Mouse (Mus musculus): Measurements from ENCODE around the gene Ripply3. TPM values are rescaled to one million over a fixed set of nuclear protein-coding genes. Genes with fewer than 3 reads are reported as not detected.
A peak's percentile ranks its signal among the peaks of the same experiment; 100 is the strongest.

Gene Ripply3
- polyA plus RNA-seq, 1 experiment, result 0.21 TPM

DNA sequence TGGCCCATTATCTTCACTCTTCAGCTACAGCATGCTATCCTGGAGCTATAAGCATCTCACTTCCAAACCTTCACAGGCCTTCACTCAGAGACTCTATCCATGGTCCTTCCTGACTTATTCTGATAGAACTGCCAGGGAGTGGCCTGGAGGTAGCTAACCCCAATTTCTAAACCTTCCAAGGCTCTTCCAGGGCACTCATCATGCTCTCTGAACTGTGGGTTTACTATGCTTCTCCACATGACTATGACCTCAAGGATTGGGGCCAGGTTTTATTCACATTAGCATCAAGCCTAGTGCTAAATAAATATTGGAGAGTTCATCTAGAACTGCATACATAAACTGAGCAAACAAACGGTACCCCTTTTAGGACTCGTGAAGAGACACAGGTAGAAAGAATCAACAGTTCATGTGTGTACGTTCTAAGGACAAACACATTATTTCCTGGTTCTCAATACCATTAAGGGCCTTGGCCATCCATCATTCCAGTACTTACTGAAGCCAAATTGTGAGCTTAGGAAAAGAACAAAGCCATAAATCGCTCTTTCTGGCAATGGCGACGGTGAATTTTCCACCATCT, 41.5 kb downstream of the Ripply3 start:
- no peak for TF ChIP-seq CTCF (IDR thresholded peaks at IDR 0.05; ENCODE audit: extremely low read depth, insufficient read depth, low read length)
- no peak for TF ChIP-seq POLR2A (IDR thresholded peaks at IDR 0.05; ENCODE audit: extremely low read depth, insufficient read depth, low read length)
- Histone ChIP-seq H3K4me3 (ENCODE audit: insufficient read depth, low read length) (peak overlapping the region; percentile 98), H3K27ac (ENCODE audit: insufficient read depth, low read length) (peak overlapping the region; percentile 100), H3K4me1 (ENCODE audit: control insufficient read depth, insufficient read depth, low read length) (peaks cover 6% of the 10 kb centered on the region; the same call in 1 of the 2 replicates)

DNA sequence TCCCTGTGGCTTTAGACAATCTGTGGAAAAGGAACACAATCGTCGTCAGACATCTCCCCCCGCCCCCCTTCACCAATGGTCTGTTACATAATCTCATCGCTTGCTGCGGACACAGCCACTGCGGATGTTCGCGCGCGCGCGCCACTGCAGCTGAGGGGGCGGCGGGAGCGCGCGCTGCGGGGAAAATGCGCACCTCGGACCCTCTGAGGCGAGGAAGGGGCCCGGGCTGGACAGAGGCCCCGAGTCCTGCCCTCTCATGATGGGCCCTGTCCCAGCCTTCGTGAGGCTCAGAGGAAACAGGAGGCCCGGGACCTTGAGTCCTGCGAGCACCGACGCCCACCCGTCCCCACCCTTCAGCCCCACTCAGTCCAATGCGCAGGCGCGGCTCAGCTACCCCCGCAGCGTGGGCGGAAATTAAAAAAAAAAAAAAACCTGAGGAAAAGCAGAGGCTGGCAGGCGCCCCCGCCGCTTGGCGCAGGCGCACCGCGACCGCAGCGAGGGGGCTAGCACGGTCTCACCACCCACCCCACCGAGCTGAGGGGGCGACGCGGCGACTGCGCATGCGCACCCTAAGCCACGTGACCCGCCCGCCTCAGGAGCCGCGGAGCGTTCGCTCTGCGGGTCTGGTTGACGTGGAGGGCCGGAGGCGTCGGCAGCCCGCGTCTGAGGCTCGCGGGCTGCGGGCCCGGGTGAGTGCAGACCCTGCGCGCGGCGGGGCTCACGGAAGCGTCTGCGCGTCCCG, 42.1 kb downstream of the Ripply3 start, which contains the start of gene Ttc3:
TSS of gene Ttc3 (plus strand) at position 446 of the 742 bp plus-strand sequence.
- no peak for TF ChIP-seq CTCF (IDR thresholded peaks at IDR 0.05; ENCODE audit: extremely low read depth, insufficient read depth, low read length)
- peak; percentile 75 for TF ChIP-seq POLR2A (IDR thresholded peaks at IDR 0.05; ENCODE audit: extremely low read depth, insufficient read depth, low read length)
- H3K27ac ChIP-seq (ENCODE audit: insufficient read depth, low read length), result peak within 1 kb of the TSS; percentile 100
- H3K4me3 ChIP-seq (ENCODE audit: insufficient read depth, low read length), result peak within 1 kb of the TSS; percentile 98
- H3K4me1 ChIP-seq (ENCODE audit: control insufficient read depth, insufficient read depth, low read length), result peaks cover 8% of the 10 kb centered on the region; the same call in 1 of the 2 replicates

DNA sequence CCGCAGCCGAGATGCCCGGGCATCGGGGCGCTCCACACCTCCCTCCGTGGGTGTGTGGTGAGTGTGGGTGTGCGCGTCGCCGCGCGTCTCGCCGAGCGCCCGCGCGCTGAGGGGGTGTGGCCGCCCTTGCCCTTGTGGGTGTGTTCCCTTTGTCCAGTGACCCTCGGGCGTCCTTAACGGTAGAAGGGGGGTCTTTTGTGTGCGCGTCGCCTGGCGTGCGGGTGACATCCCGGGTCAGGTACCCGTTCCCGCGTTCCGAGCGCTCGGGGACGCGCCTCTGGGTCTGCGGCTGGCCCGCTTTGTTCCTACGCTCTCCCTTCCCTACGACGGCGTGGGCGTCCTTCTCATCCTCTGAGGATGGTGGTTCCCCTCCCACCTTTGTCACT, 42.7 kb downstream of the Ripply3 start:
- Histone ChIP-seq H3K27ac (ENCODE audit: insufficient read depth, low read length) (peak overlapping the region; percentile 100), H3K4me3 (ENCODE audit: insufficient read depth, low read length) (peak overlapping the region; percentile 98), H3K4me1 (ENCODE audit: control insufficient read depth, insufficient read depth, low read length) (peaks cover 8% of the 10 kb centered on the region; the same call in 1 of the 2 replicates)
- TF ChIP-seq POLR2A (IDR thresholded peaks at IDR 0.05; ENCODE audit: extremely low read depth, insufficient read depth, low read length) (no peak), CTCF (IDR thresholded peaks at IDR 0.05; ENCODE audit: extremely low read depth, insufficient read depth, low read length) (no peak)

DNA sequence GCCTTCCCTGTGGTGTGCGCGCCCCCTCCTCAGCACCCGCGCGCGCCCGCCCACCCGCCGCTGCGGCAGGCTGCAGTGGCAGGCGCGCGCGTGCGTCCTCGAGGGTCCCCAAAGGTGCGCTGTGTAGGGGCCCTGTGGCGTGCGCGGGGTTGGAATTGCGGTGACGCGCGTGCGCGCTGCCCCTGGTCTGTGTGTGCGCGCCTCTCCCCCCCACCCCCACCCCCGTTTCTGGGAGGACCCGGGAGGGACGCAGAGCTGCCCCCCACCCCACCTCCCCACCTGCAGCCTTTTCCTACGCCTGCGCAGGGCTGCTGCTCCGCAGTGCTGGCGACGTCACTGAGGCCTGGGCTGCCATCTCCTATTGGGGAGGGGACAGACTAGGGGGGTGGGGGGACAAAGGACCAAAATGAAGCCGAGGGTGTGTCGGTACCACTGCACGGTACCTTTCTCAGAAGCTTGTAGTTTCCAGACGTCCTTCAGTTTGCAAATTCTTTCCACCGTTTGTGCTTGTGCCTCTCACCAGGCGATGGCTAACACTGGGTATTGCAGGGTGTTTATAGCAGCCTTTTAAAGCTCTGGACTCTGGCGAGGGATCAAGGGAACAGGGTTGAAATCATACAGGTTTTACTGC, 43.2 kb downstream of the Ripply3 start, which contains the start of gene Pigp:
TSS of gene Pigp (minus strand) at position 542 of the 631 bp plus-strand sequence.
- peak within 1 kb of the TSS; percentile 100 for H3K27ac ChIP-seq (ENCODE audit: insufficient read depth, low read length)
- peak within 1 kb of the TSS; percentile 98 for H3K4me3 ChIP-seq (ENCODE audit: insufficient read depth, low read length)
- TF ChIP-seq POLR2A (IDR thresholded peaks at IDR 0.05; ENCODE audit: extremely low read depth, insufficient read depth, low read length), result no peak
- H3K4me1 ChIP-seq (ENCODE audit: control insufficient read depth, insufficient read depth, low read length), result peaks cover 8% of the 10 kb centered on the region; the same call in 1 of the 2 replicates

DNA sequence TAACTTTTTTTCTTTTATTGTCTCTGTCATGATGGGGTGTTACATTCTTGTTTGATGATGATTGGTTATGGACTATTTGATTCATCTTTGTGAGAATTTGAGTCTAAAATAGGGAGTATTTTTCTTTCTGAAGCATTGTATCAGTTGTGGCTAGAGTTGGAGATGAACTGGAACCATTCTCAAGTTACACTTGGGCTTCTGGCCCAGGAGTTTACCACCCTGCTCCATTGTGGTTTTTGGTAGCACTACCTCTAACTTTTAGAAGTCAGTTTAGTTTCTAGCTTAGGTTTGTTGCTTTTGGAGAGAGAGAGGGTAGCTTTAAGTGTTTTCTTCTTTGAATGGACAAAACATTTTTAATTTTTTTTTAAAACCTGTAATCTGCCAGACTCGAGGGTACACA, 51.2 kb downstream of the Ripply3 start:
- Histone ChIP-seq H3K4me1 (ENCODE audit: control insufficient read depth, insufficient read depth, low read length) (peaks cover 11% of the 10 kb centered on the region), H3K4me3 (ENCODE audit: insufficient read depth, low read length) (no peak overlapping the region), H3K27ac (ENCODE audit: insufficient read depth, low read length) (no peak overlapping the region)
- TF ChIP-seq POLR2A (IDR thresholded peaks at IDR 0.05; ENCODE audit: extremely low read depth, insufficient read depth, low read length), result no peak
- TF ChIP-seq CTCF (IDR thresholded peaks at IDR 0.05; ENCODE audit: extremely low read depth, insufficient read depth, low read length), result no peak

DNA sequence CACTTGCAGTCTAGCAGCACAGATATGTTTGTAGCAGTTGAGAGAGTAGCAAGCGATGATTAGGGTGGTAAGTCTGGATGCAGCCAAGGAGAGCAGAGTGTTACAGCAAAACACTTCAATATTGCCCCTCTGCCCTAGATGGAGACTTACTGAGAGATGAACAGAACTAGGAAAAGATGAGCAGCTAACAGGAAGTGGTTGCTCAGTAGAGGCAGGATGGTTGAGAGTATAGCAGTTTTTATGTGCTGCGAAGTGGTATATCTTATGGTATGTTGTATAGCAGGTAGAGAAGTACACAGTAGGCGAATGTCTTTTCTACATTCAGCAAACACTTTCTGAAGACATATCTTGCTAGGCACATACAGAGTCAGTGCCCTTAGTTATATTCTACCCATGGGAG, 55.1 kb downstream of the Ripply3 start:
- no peak overlapping the region for H3K4me3 ChIP-seq (ENCODE audit: insufficient read depth, low read length)
- H3K27ac ChIP-seq (ENCODE audit: insufficient read depth, low read length), result no peak overlapping the region
- TF ChIP-seq POLR2A (IDR thresholded peaks at IDR 0.05; ENCODE audit: extremely low read depth, insufficient read depth, low read length) (no peak), CTCF (IDR thresholded peaks at IDR 0.05; ENCODE audit: extremely low read depth, insufficient read depth, low read length) (no peak)
- peaks cover 16% of the 10 kb centered on the region for H3K4me1 ChIP-seq (ENCODE audit: control insufficient read depth, insufficient read depth, low read length)

Other genes with a start within 250 kb of the Ripply3 start
- gene Sim2, start 243.5 kb upstream of the Ripply3 start, polyA plus RNA-seq (2012; rRNA removed), result 0.09 TPM in 1 of 2 replicates, not detected in the other
- 10.2 and 10.7 TPM in 2 replicates for gene Hlcs, start 14.8 kb upstream of the Ripply3 start, polyA plus RNA-seq (2012; rRNA removed)
- gene Ttc3, start 42.2 kb downstream of the Ripply3 start, polyA plus RNA-seq (2012; rRNA removed), result 327 and 328 TPM in 2 replicates
- gene Pigp, start 43.4 kb downstream of the Ripply3 start, polyA plus RNA-seq (2012; rRNA removed), result 62.0 and 62.1 TPM in 2 replicates
- 44.0 and 46.5 TPM in 2 replicates for gene Vps26c, start 198.4 kb downstream of the Ripply3 start, polyA plus RNA-seq (2012; rRNA removed)
- 41.2 and 41.3 TPM in 2 replicates for gene Dyrk1a, start 241.6 kb downstream of the Ripply3 start, polyA plus RNA-seq (2012; rRNA removed)